Mouse (Mus musculus): Measurements from ENCODE around the gene Klhl1. TPM values are rescaled to one million over a fixed set of nuclear protein-coding genes. Genes with fewer than 3 reads are reported as not detected.
"Not testable (repeated sequence)": the region's sequence is repeated elsewhere in the genome, so short reads cannot be mapped to it uniquely, and the experiment has no call there.

Gene Klhl1
- polyA plus RNA-seq, 1 experiment from 2014 or later: 15.3 TPM

GRCm38 (mm10) chr14:96392032-96392737 lies 126.7 kb downstream of the Klhl1 start:
- Histone ChIP-seq H3K4me1 (ENCODE audit: control insufficient read depth, insufficient read depth, low read length) (no peaks in the 10 kb centered on the region), H3K27me3 (ENCODE audit: control insufficient read depth, insufficient read depth, low read depth, low read length) (no peaks in the 10 kb centered on the region), H3K27ac (ENCODE audit: low read length) (no peak overlapping the region), H3K36me3 (ENCODE audit: control insufficient read depth, insufficient read depth, low read length) (no peaks in the 10 kb centered on the region), H3K4me3 (ENCODE audit: low read depth, low read length) (no peak overlapping the region), H3K4me2 (ENCODE audit: low read length) (no peak overlapping the region), H3K9me3 (replicated peaks; ENCODE audit: control insufficient read depth, low read length, poor library complexity, severe bottlenecking) (no peaks in the 10 kb centered on the region), H3K9ac (ENCODE audit: low read depth, low read length) (no peak overlapping the region)
- no peak for ATAC-seq

GRCm38 (mm10) chr14:96362727-96363126 lies 156.2 kb downstream of the Klhl1 start:
- Histone ChIP-seq H3K4me1 (ENCODE audit: control insufficient read depth, insufficient read depth, low read length) (no peaks in the 10 kb centered on the region), H3K36me3 (ENCODE audit: control insufficient read depth, insufficient read depth, low read length) (no peaks in the 10 kb centered on the region), H3K9ac (ENCODE audit: low read depth, low read length) (no peak overlapping the region), H3K9me3 (replicated peaks; ENCODE audit: control insufficient read depth, low read length, poor library complexity, severe bottlenecking) (no peaks in the 10 kb centered on the region), H3K27ac (ENCODE audit: low read length) (no peak overlapping the region), H3K27me3 (ENCODE audit: control insufficient read depth, insufficient read depth, low read depth, low read length) (no peaks in the 10 kb centered on the region), H3K4me3 (ENCODE audit: low read depth, low read length) (no peak overlapping the region), H3K4me2 (ENCODE audit: low read length) (no peak overlapping the region)
- 87% methylated on average over 3 of the region's 3 CpGs for WGBS
- no peak for ATAC-seq

- H3K4me2 ChIP-seq (ENCODE audit: low read length): no peak overlapping the region
- no peaks in the 10 kb centered on the region for H3K4me1 ChIP-seq (ENCODE audit: control insufficient read depth, insufficient read depth, low read length)
- H3K27me3 ChIP-seq (ENCODE audit: control insufficient read depth, insufficient read depth, low read depth, low read length): no peaks in the 10 kb centered on the region
- H3K36me3 ChIP-seq (ENCODE audit: control insufficient read depth, insufficient read depth, low read length): no peaks in the 10 kb centered on the region
- WGBS: 86% methylated on average over 1 of the region's 1 CpGs
- no peak overlapping the region for H3K4me3 ChIP-seq (ENCODE audit: low read depth, low read length)
- H3K9me3 ChIP-seq (replicated peaks; ENCODE audit: control insufficient read depth, low read length, poor library complexity, severe bottlenecking): no peaks in the 10 kb centered on the region
- no peak overlapping the region for H3K27ac ChIP-seq (ENCODE audit: low read length)
- ATAC-seq: no peak
- H3K9ac ChIP-seq (ENCODE audit: low read depth, low read length): no peak overlapping the region
Observed at GRCm38 (mm10) chr14:96348220-96348619, 170.7 kb downstream of the Klhl1 start.

GRCm38 (mm10) chr14:96331069-96331468 lies 187.8 kb downstream of the Klhl1 start:
- H3K36me3 ChIP-seq (ENCODE audit: control insufficient read depth, insufficient read depth, low read length): no peaks in the 10 kb centered on the region
- 40% methylated on average over 4 of the region's 4 CpGs for WGBS
- H3K9ac ChIP-seq (ENCODE audit: low read depth, low read length): no peak overlapping the region
- ATAC-seq: no peak
- no peak overlapping the region for H3K4me3 ChIP-seq (ENCODE audit: low read depth, low read length)
- H3K27ac ChIP-seq (ENCODE audit: low read length): no peak overlapping the region
- no peaks in the 10 kb centered on the region for H3K9me3 ChIP-seq (replicated peaks; ENCODE audit: control insufficient read depth, low read length, poor library complexity, severe bottlenecking)
- H3K4me1 ChIP-seq (ENCODE audit: control insufficient read depth, insufficient read depth, low read length): no peaks in the 10 kb centered on the region
- no peaks in the 10 kb centered on the region for H3K27me3 ChIP-seq (ENCODE audit: control insufficient read depth, insufficient read depth, low read depth, low read length)
- no peak overlapping the region for H3K4me2 ChIP-seq (ENCODE audit: low read length)

GRCm38 (mm10) chr14:96217805-96218441 lies 301.0 kb downstream of the Klhl1 start:
- Histone ChIP-seq H3K4me3 (ENCODE audit: low read depth, low read length) (no peak overlapping the region), H3K4me2 (ENCODE audit: low read length) (no peak overlapping the region), H3K9ac (ENCODE audit: low read depth, low read length) (no peak overlapping the region), H3K27me3 (ENCODE audit: control insufficient read depth, insufficient read depth, low read depth, low read length) (no peaks in the 10 kb centered on the region), H3K4me1 (ENCODE audit: control insufficient read depth, insufficient read depth, low read length) (no peaks in the 10 kb centered on the region), H3K27ac (ENCODE audit: low read length) (no peak overlapping the region), H3K9me3 (replicated peaks; ENCODE audit: control insufficient read depth, low read length, poor library complexity, severe bottlenecking) (no peaks in the 10 kb centered on the region), H3K36me3 (ENCODE audit: control insufficient read depth, insufficient read depth, low read length) (no peaks in the 10 kb centered on the region)
- whole genome bisulfite sequencing: 26% methylated on average over 6 of the region's 6 CpGs
- no peak for ATAC-seq

GRCm38 (mm10) chr14:96194795-96195194 lies 324.1 kb downstream of the Klhl1 start:
- H3K27me3 ChIP-seq (ENCODE audit: control insufficient read depth, insufficient read depth, low read depth, low read length); H3K9ac ChIP-seq (ENCODE audit: low read depth, low read length); ATAC-seq; H3K4me3 ChIP-seq (ENCODE audit: low read depth, low read length); H3K4me1 ChIP-seq (ENCODE audit: control insufficient read depth, insufficient read depth, low read length); H3K36me3 ChIP-seq (ENCODE audit: control insufficient read depth, insufficient read depth, low read length); H3K9me3 ChIP-seq (replicated peaks; ENCODE audit: control insufficient read depth, low read length, poor library complexity, severe bottlenecking); H3K4me2 ChIP-seq (ENCODE audit: low read length); H3K27ac ChIP-seq (ENCODE audit: low read length): not testable (repeated sequence)
- 93% methylated on average over 14 of the region's 16 CpGs for WGBS

GRCm38 (mm10) chr14:96174546-96174945 lies 344.4 kb downstream of the Klhl1 start:
- Histone ChIP-seq H3K9me3 (replicated peaks; ENCODE audit: control insufficient read depth, low read length, poor library complexity, severe bottlenecking) (no peaks in the 10 kb centered on the region), H3K36me3 (ENCODE audit: control insufficient read depth, insufficient read depth, low read length) (no peaks in the 10 kb centered on the region), H3K27me3 (ENCODE audit: control insufficient read depth, insufficient read depth, low read depth, low read length) (no peaks in the 10 kb centered on the region), H3K4me3 (ENCODE audit: low read depth, low read length) (no peak overlapping the region), H3K27ac (ENCODE audit: low read length) (no peak overlapping the region), H3K4me1 (ENCODE audit: control insufficient read depth, insufficient read depth, low read length) (no peaks in the 10 kb centered on the region), H3K4me2 (ENCODE audit: low read length) (no peak overlapping the region), H3K9ac (ENCODE audit: low read depth, low read length) (no peak overlapping the region)
- ATAC-seq: no peak
- WGBS: 92% methylated on average over 2 of the region's 2 CpGs

- H3K36me3 ChIP-seq (ENCODE audit: control insufficient read depth, insufficient read depth, low read length): no peaks in the 10 kb centered on the region
- H3K4me1 ChIP-seq (ENCODE audit: control insufficient read depth, insufficient read depth, low read length): no peaks in the 10 kb centered on the region
- H3K4me2 ChIP-seq (ENCODE audit: low read length): no peak overlapping the region
- no peaks in the 10 kb centered on the region for H3K9me3 ChIP-seq (replicated peaks; ENCODE audit: control insufficient read depth, low read length, poor library complexity, severe bottlenecking)
- no peaks in the 10 kb centered on the region for H3K27me3 ChIP-seq (ENCODE audit: control insufficient read depth, insufficient read depth, low read depth, low read length)
- H3K27ac ChIP-seq (ENCODE audit: low read length): no peak overlapping the region
- H3K4me3 ChIP-seq (ENCODE audit: low read depth, low read length): no peak overlapping the region
- 59% methylated on average over 9 of the region's 9 CpGs for WGBS
- ATAC-seq: no peak
- H3K9ac ChIP-seq (ENCODE audit: low read depth, low read length): no peak overlapping the region
Observed at GRCm38 (mm10) chr14:96143137-96143536, 375.8 kb downstream of the Klhl1 start.

GRCm38 (mm10) chr14:96140246-96140645 lies 378.7 kb downstream of the Klhl1 start:
- ATAC-seq: no peak
- H3K27ac ChIP-seq (ENCODE audit: low read length): no peak overlapping the region

More at GRCm38 (mm10) chr14:96140246-96140645, 378.7 kb downstream of the Klhl1 start:
- Histone ChIP-seq H3K9ac (ENCODE audit: low read depth, low read length) (no peak overlapping the region), H3K27me3 (ENCODE audit: control insufficient read depth, insufficient read depth, low read depth, low read length) (no peaks in the 10 kb centered on the region), H3K4me2 (ENCODE audit: low read length) (no peak overlapping the region), H3K9me3 (replicated peaks; ENCODE audit: control insufficient read depth, low read length, poor library complexity, severe bottlenecking) (no peaks in the 10 kb centered on the region), H3K4me1 (ENCODE audit: control insufficient read depth, insufficient read depth, low read length) (no peaks in the 10 kb centered on the region), H3K36me3 (ENCODE audit: control insufficient read depth, insufficient read depth, low read length) (no peaks in the 10 kb centered on the region), H3K4me3 (ENCODE audit: low read depth, low read length) (no peak overlapping the region)
- WGBS: 81% methylated on average over 2 of the region's 2 CpGs

Measured in midbrain, embryonic 16.5 days (tissue).